Mouse (Mus musculus): ENCODE measurements around the gene Gm19426. TPM values are rescaled to one million over a fixed set of nuclear protein-coding genes. Genes with fewer than 3 reads are reported as not detected.

The Gm19426 gene
- polyA plus RNA-seq, 1 experiment from 2014 or later = 6.9 TPM

DNA sequence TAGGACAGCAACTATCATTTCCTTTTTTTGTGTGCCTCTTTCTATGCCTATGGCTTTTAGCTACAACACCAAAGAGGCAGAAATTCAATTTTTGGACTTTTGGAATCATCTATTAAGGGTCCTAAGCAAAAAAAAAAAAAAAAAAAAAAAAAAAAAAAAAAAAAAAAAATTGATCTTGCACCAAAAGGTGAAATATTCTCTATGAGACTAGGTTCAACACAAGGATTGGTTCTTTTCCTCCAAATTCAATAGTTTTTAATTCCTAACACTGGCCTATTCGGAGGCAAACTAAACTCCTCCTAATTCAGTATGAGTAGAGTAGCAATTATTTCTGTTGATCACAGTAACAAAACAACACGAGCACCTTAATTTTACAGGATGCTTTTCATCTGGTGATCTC, 31.6 kb downstream of the Gm19426 start:
- Histone ChIP-seq H3K36me3 (peaks cover 38% of the 10 kb centered on the region), H3K27ac (no peak overlapping the region), H3K4me1 (peaks cover 12% of the 10 kb centered on the region), H3K9me3 (no peaks in the 10 kb centered on the region), H3K27me3 (ENCODE audit: insufficient read depth, poor library complexity, severe bottlenecking) (no peaks in the 10 kb centered on the region), H3K4me3 (no peak overlapping the region)
- DNase-seq (ENCODE audit: low spot score) = no peak
- WGBS = 91% methylated on average over 2 of the region's 2 CpGs

DNA sequence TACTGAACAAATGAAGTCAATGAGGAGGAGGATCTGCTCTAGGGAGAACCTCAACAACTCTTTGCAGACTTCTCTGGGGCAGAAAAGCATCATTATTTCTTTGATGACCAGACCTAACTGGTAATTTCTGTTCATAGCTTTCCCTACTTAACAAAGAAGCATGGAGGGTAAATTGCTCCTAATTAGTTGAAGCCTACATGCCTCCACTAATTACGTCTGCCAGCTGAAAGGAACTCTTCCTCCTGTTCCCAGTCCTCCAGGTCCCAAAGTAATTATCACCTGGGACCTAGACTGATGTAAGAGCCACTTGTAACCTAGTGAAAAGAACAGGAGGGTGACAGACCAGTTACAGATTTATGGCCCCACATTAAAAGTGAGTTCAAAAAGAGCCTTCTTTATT, 35.9 kb downstream of the Gm19426 start:
- H3K9me3 ChIP-seq = no peaks in the 10 kb centered on the region
- WGBS = 60% methylated on average over 1 of the region's 1 CpGs
- H3K27ac ChIP-seq = no peak overlapping the region
- no peak overlapping the region for H3K4me3 ChIP-seq
- peaks cover 64% of the 10 kb centered on the region for H3K36me3 ChIP-seq
- H3K4me1 ChIP-seq = no peaks in the 10 kb centered on the region
- DNase-seq (ENCODE audit: low spot score) = no peak
- no peaks in the 10 kb centered on the region for H3K27me3 ChIP-seq (ENCODE audit: insufficient read depth, poor library complexity, severe bottlenecking)

DNA sequence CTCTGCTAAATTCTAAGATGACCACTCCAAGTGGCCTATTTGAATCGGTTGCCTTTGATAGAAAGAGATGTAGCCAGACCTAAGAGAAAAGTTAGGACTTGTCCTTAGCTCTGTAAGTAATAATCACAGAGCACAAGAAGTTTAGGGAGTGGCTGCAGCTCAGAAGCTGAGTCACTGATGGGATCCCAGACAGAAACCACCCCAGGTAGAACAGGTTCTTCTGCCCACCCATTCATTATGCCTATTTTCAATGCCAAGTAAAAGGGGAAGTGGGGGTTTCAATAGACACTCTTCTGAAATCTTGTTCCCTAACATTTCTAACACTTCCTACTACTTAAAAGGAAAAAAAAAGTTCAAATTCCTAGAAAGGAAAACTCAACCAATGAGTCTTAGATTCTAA, 38.2 kb downstream of the Gm19426 start:
- Histone ChIP-seq H3K4me3 (no peak overlapping the region), H3K36me3 (peaks cover 74% of the 10 kb centered on the region), H3K27ac (no peak overlapping the region), H3K9me3 (no peaks in the 10 kb centered on the region), H3K4me1 (no peaks in the 10 kb centered on the region), H3K27me3 (ENCODE audit: insufficient read depth, poor library complexity, severe bottlenecking) (no peaks in the 10 kb centered on the region)
- DNase-seq (ENCODE audit: low spot score) = no peak
- WGBS = 95% methylated on average over 1 of the region's 1 CpGs

DNA sequence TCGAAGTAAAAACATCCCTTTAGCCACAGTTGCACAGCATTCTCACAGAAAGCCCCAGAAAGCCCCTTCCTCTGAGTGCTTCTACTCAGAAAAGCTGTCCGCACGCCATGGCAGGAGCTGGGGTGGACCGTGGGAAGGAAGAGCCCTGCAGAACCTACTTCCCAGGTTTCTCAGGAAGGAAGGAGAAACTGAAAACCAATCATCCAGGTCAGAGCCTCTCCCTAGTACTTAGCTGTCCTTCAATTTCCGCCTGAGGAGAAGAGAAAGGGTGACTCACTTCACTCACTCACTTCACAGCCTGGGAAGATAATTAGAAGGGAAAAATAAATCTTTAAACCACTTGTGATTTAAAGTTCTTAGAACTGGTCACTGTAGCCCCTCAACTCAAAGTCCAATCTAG, 39.1 kb downstream of the Gm19426 start:
- H3K36me3 ChIP-seq = peaks cover 72% of the 10 kb centered on the region
- WGBS = 65% methylated on average over 5 of the region's 5 CpGs

DNA sequence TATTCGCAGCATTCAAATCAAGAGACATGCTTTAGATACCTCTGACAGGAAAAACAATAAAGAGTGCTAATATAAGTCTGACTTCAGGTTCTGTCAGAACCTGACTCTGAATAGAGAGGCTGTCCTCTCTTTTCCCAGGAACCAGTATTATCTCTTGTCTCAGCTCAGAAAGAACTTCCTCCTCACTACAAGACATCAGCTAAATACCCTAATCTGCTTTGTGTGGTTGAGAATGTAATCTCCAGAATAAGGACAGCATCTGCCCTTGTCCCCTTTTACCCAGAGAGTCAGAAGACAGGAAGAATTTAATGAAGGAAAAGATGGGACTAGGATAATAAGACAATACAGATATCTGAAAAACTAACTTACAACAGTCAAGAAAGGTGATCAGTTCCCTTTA, 40.0 kb downstream of the Gm19426 start:
- no peak overlapping the region for H3K4me3 ChIP-seq
- WGBS = 89% methylated on average over 1 of the region's 1 CpGs
- DNase-seq (ENCODE audit: low spot score) = no peak
- H3K27me3 ChIP-seq (ENCODE audit: insufficient read depth, poor library complexity, severe bottlenecking) = no peaks in the 10 kb centered on the region
- H3K36me3 ChIP-seq = peaks cover 71% of the 10 kb centered on the region
- no peak overlapping the region for H3K27ac ChIP-seq
- no peaks in the 10 kb centered on the region for H3K9me3 ChIP-seq
- no peaks in the 10 kb centered on the region for H3K4me1 ChIP-seq

More for the DNA sequence above, 39.1 kb downstream of the Gm19426 start:
- Histone ChIP-seq H3K27ac (no peak overlapping the region), H3K27me3 (ENCODE audit: insufficient read depth, poor library complexity, severe bottlenecking) (no peaks in the 10 kb centered on the region), H3K9me3 (no peaks in the 10 kb centered on the region), H3K4me3 (no peak overlapping the region), H3K4me1 (no peaks in the 10 kb centered on the region)
- no peak for DNase-seq (ENCODE audit: low spot score)

DNA sequence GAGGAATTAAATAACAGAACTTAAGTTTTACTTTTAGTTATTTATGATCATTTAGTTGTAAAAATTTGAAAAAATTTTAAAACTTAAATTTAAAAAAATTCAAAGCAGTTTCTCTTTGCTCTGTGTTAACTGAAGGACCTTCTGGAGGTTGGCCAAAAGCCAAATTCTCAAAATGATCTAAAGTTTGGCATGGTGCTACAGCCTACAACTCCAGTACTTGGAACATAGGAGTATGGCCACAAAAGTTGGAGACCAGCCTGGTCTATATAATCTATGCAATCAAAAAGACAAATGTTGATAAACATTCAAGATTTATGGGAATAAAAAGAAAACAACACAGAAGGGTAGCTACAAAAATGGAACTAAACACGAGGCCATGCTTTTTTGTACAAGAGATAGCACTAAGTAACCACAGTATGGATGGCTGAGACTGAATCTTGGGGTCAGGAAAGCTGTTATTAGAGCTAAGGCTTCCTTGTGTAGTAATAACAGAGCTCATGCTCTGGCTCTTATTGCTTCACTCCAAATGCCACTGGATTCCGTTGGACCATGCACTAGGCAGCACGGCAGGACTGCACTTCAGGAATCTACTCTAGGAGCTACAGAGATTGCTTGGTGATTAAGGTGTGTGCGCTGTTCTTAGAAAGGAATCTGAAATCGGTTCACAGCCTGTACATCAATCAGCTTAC, 48.3 kb downstream of the Gm19426 start:
- Histone ChIP-seq H3K27ac (no peak overlapping the region), H3K4me3 (no peak overlapping the region), H3K9me3 (no peaks in the 10 kb centered on the region), H3K36me3 (peaks cover 82% of the 10 kb centered on the region), H3K27me3 (ENCODE audit: insufficient read depth, poor library complexity, severe bottlenecking) (no peaks in the 10 kb centered on the region), H3K4me1 (no peaks in the 10 kb centered on the region)
- 89% methylated on average over 5 of the region's 5 CpGs for WGBS
- DNase-seq (ENCODE audit: low spot score) = no peak

MicroRNA genes within 50 kb of the gene (microRNA counts, 519-probe panel; counts per million panel counts)
- 8,976 counts per million, percentile 94 among the panel's probes with 10 or more counts for microRNA mmu-miR-130a

Small RNA genes lying within 50 kb of the gene (microRNA-seq; reads per million reads assigned to microRNA genes)
- gene Mir130a = 19,865 reads per million, percentile 97 among the genes with 10 or more reads in this experiment

Other genes with a start within 250 kb of the Gm19426 start
- gene Ctnnd1, start 92.9 kb downstream of the Gm19426 start, polyA plus RNA-seq (2016; fragmentation: Nextera tagmentation; extraction: Ambion mirVana) = 65.2 and 91.5 TPM in 2 replicates
- 0.21 and 0.29 TPM in 2 replicates for gene Btbd18, start 84.6 kb downstream of the Gm19426 start, polyA plus RNA-seq (2016; fragmentation: Nextera tagmentation; extraction: Ambion mirVana)
- gene Selenoh, start 72.9 kb downstream of the Gm19426 start, polyA plus RNA-seq (2016; fragmentation: Nextera tagmentation; extraction: Ambion mirVana) = 347 and 370 TPM in 2 replicates
- not detected in 2 replicates for gene Gm28635, start 65.6 kb downstream of the Gm19426 start, polyA plus RNA-seq (2016; fragmentation: Nextera tagmentation; extraction: Ambion mirVana)
- 30.8 and 39.9 TPM in 2 replicates for gene Med19, start 65.3 kb downstream of the Gm19426 start, polyA plus RNA-seq (2016; fragmentation: Nextera tagmentation; extraction: Ambion mirVana)
- gene Tmx2, start 64.5 kb downstream of the Gm19426 start, polyA plus RNA-seq (2016; fragmentation: Nextera tagmentation; extraction: Ambion mirVana) = 172 and 182 TPM in 2 replicates
- 33.3 and 33.4 TPM in 2 replicates for gene Zdhhc5, start 28.5 kb downstream of the Gm19426 start, polyA plus RNA-seq (2016; fragmentation: Nextera tagmentation; extraction: Ambion mirVana)
- gene Clp1, start 16.3 kb downstream of the Gm19426 start, polyA plus RNA-seq (2016; fragmentation: Nextera tagmentation; extraction: Ambion mirVana) = 30.0 and 42.1 TPM in 2 replicates
- 6.4 and 6.8 TPM in 2 replicates for gene Ypel4, start 9.6 kb downstream of the Gm19426 start, polyA plus RNA-seq (2016; fragmentation: Nextera tagmentation; extraction: Ambion mirVana)
- 22.0 and 28.5 TPM in 2 replicates for gene Serping1, start 31.8 kb upstream of the Gm19426 start, polyA plus RNA-seq (2016; fragmentation: Nextera tagmentation; extraction: Ambion mirVana)
- 51.3 and 65.3 TPM in 2 replicates for gene Ube2l6, start 55.2 kb upstream of the Gm19426 start, polyA plus RNA-seq (2016; fragmentation: Nextera tagmentation; extraction: Ambion mirVana)
- 0.18 and 0.19 TPM in 2 replicates for gene Smtnl1, start 79.0 kb upstream of the Gm19426 start, polyA plus RNA-seq (2016; fragmentation: Nextera tagmentation; extraction: Ambion mirVana)
- gene Timm10, start 83.3 kb upstream of the Gm19426 start, polyA plus RNA-seq (2016; fragmentation: Nextera tagmentation; extraction: Ambion mirVana) = 82.9 and 92.9 TPM in 2 replicates
- gene Slc43a1, start 95.2 kb upstream of the Gm19426 start, polyA plus RNA-seq (2016; fragmentation: Nextera tagmentation; extraction: Ambion mirVana) = 38.9 and 41.0 TPM in 2 replicates
- gene Rtn4rl2, start 143.1 kb upstream of the Gm19426 start, polyA plus RNA-seq (2016; fragmentation: Nextera tagmentation; extraction: Ambion mirVana) = 0.33 and 0.88 TPM in 2 replicates
- gene Slc43a3, start 192.9 kb upstream of the Gm19426 start, polyA plus RNA-seq (2016; fragmentation: Nextera tagmentation; extraction: Ambion mirVana) = 48.4 and 50.9 TPM in 2 replicates
- gene Prg2, start 236.8 kb upstream of the Gm19426 start, polyA plus RNA-seq (2016; fragmentation: Nextera tagmentation; extraction: Ambion mirVana) = 0.64 TPM in 1 of 2 replicates, not detected in the other
- gene Prg3, start 244.6 kb upstream of the Gm19426 start, polyA plus RNA-seq (2016; fragmentation: Nextera tagmentation; extraction: Ambion mirVana) = 0.31 TPM in 1 of 2 replicates, not detected in the other